Mouse (Mus musculus) B cell, adult 67 days (primary cell): Measurements from ENCODE around the gene Zfp97. TPM values are rescaled to one million over a fixed set of nuclear protein-coding genes. Genes with fewer than 3 reads are reported as not detected.

ENCODE experiments used
- total RNA-seq, 2 experiments: library from RNA; stranded (reverse); gene quantifications; 4 replicates each; pipeline ENCODE4 v1.2.4; 2023

Gene Zfp97
- 10 to 100 TPM; 12.4 to 14.3 TPM for total RNA-seq

DNA sequence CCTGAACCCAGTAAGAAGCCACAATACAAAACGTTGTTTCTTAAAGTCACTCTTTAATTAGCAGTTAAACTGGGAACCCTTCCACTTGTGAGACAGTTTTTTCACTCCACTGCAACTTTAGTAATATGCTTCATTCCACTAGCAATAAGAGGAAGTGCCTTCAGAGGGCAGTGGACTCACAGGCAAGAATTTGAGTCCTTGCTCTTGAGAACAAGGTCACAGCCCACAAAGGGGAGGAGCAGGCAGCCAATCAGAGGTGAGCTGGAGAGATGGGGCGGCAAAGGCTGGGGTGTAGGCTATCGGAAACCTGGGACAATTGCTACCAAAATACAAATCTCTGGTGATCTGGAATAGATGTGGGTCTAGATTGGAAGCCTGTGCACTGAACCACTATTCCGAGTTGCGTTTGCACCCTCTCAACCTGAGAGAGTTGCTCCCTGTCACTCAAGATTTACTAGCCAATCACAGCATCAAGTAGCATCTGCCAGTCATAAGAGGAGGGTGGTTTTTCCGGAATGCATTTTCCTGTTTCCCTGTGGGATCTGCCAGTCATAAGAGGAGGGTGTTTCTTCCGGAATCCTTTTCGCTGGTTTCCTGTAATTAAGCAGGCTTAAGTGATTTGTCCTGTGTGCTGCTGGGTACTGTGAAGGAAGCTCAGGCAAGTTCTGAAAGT lies at the start of gene Zfp97:
Gene Zfp97 (plus strand): TSS at position 586 of the 673 bp plus-strand sequence.

Other genes starting within 250 kb of the Zfp97 start
- gene Zfp960, start 57.3 kb upstream of the Zfp97 start, total RNA-seq, result 1 to 10 TPM; 2.9 to 4.2 TPM